Mouse (Mus musculus) G1E (cell line): ENCODE data around the gene Atg14. TPM values are rescaled to one million over a fixed set of nuclear protein-coding genes. Genes with fewer than 3 reads are reported as not detected.

Source experiments
- ATAC-seq: 2 replicates; pipeline ENCODE4 v1.8.0; 2016; ENCODE audit warnings: mild to moderate bottlenecking; ENCODE audit not compliant: insufficient number of reproducible peaks, poor library complexity, low FRiP score, severe bottlenecking; ENCODE audit errors: extremely low read depth
- DNase-seq: peaks from one replicate; pipeline ENCODE4 v3.0.0; 2012; ENCODE audit warnings: low spot score
- H3K27me3 ChIP-seq: 2 replicates; pipeline ENCODE4 v1.6.1; 2012; ENCODE audit warnings: mild to moderate bottlenecking, low read length, inconsistent platforms; ENCODE audit not compliant: insufficient read depth
- H3K36me3 ChIP-seq: replicated peaks from 2 replicates; pipeline ENCODE3; 2012; ENCODE audit warnings: mild to moderate bottlenecking, inconsistent platforms
- H3K4me1 ChIP-seq: 2 replicates; pipeline ENCODE4 v1.6.1; 2012; ENCODE audit warnings: low read depth, low read length, inconsistent platforms, mixed read lengths; ENCODE audit not compliant: insufficient read depth
- H3K4me3 ChIP-seq: 2 replicates; pipeline ENCODE4 v1.5.1; 2012; ENCODE audit warnings: low read depth, mild to moderate bottlenecking, inconsistent platforms, low read length, moderate library complexity, mixed read lengths
- H3K9me3 ChIP-seq: replicated peaks from 2 replicates; pipeline ENCODE4 v1.6.1; 2012; ENCODE audit warnings: inconsistent platforms
- CTCF ChIP-seq: IDR thresholded peaks from 2 replicates; pipeline ENCODE4 v1.5.1; 2012; ENCODE audit warnings: low read depth, low read length, inconsistent platforms, mixed read lengths
- GATA1 ChIP-seq: IDR thresholded peaks from 2 replicates; pipeline ENCODE4 v1.6.1; 2012; ENCODE audit warnings: borderline replicate concordance, low read length, inconsistent platforms, mixed read lengths
- GATA2 ChIP-seq: IDR thresholded peaks from 2 replicates; pipeline ENCODE4 v1.6.1; 2012; ENCODE audit warnings: low read depth, low read length, inconsistent platforms, borderline replicate concordance
- POLR2AphosphoS5 ChIP-seq: IDR thresholded peaks from 2 replicates; pipeline ENCODE4 v1.6.1; 2012; ENCODE audit warnings: low read depth, low read length, inconsistent platforms; ENCODE audit not compliant: insufficient replicate concordance
- TAL1 ChIP-seq: conservative IDR thresholded peaks from 2 replicates; pipeline ENCODE4 v1.6.1; 2012; ENCODE audit warnings: low read depth, low read length, inconsistent platforms, mixed read lengths
- polyA plus RNA-seq: library from polyadenylated mRNA; stranded (reverse); fragments of >175 nt; gene quantifications from 2 replicates; pipeline ENCODE4 v1.2.3, GENCODE M21; 2012
- total RNA-seq, 2 experiments: library from RNA; stranded (forward) in 1 of 2; stranded (reverse) in 1 of 2; fragments of 200-1000 nt in 1 of 2; fragments of >200 nt in 1 of 2; fragmentation: Nextera tagmentation in 1 of 2; gene quantifications; 2 replicates each; pipeline ENCODE4 v1.2.3; 2014 to 2017

The Atg14 gene
- total and polyA plus RNA-seq, 3 experiments, result 2.3 to 8.9 (median 8.1) TPM

GRCm38 (mm10) chr14:47518619-47519018 is 51.8 kb downstream of the Atg14 start:
- H3K4me1 ChIP-seq, result peaks cover 61% of the 10 kb centered on the region
- ATAC-seq (no peak), DNase-seq (no peak)
- H3K4me3 ChIP-seq, result no peak overlapping the region
- TF ChIP-seq GATA1 (no peak), CTCF (no peak), GATA2 (no peak)
- H3K27me3 ChIP-seq, result no peaks in the 10 kb centered on the region
- no peaks in the 10 kb centered on the region for H3K9me3 ChIP-seq
- H3K36me3 ChIP-seq, result peaks cover 37% of the 10 kb centered on the region

DNA sequence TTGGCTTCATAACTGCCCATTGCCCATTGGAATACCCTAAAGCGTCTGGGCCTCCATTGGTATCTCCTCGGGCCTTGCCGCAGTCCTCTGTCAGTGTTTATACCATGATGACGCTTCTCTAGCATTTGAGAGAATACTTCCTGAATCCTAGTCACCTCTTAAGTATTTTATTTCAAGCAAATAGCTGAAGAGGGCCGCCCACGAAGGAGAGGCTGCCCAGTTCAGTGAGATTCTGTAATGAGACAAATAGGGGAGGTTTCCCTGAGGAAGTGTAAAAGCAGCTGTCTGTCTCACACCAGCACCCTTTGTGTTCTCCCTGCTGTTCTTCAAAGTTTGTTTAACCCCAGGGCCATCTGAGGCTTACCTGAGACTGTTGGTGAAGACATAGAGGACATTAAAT is 53.7 kb downstream of the Atg14 start:
- TF ChIP-seq TAL1 (no peak), CTCF (no peak), POLR2AphosphoS5 (no peak), GATA1 (no peak), GATA2 (no peak)
- Histone ChIP-seq H3K4me3 (no peak overlapping the region), H3K27me3 (no peaks in the 10 kb centered on the region), H3K4me1 (peaks cover 66% of the 10 kb centered on the region), H3K36me3 (peaks cover 42% of the 10 kb centered on the region), H3K9me3 (no peaks in the 10 kb centered on the region)
- DNase-seq (no peak), ATAC-seq (no peak)

DNA sequence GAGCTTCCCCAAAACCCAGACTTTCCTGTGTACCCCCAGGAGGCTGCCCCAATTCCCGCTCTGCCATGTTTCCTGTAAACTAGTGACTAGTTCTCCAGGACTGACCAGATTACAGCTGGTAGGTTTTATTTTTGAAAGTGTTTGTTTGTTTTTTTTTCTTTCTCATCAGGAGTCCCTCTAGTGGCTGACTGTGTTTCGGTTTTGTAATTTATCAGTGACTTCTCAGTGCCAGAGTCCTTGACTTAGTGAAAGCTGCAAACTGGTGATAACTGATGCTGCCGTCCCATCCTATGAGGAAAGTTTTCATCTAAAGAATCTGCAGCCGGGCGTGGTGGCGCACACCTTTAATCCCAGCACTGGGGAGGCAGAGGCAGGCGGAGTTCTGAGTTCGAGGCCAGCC is 54.8 kb downstream of the Atg14 start:
- H3K4me3 ChIP-seq, result no peak overlapping the region

GRCm38 (mm10) chr14:47514816-47515453 is 55.5 kb downstream of the Atg14 start:
- peaks cover 58% of the 10 kb centered on the region for H3K4me1 ChIP-seq
- ATAC-seq, result peak; percentile 56; the same call in 1 of the 2 replicates
- TF ChIP-seq GATA2 (no peak), CTCF (no peak), POLR2AphosphoS5 (no peak), GATA1 (no peak), TAL1 (no peak)

More for the DNA sequence above, 54.8 kb downstream of the Atg14 start:
- DNase-seq (no peak), ATAC-seq (peak; percentile 55)
- Histone ChIP-seq H3K36me3 (peaks cover 44% of the 10 kb centered on the region), H3K27me3 (no peaks in the 10 kb centered on the region), H3K4me1 (peaks cover 64% of the 10 kb centered on the region), H3K9me3 (no peaks in the 10 kb centered on the region)
- no peak for TF ChIP-seq GATA2
- TF ChIP-seq TAL1, result 0 out of 2 replicates have a peak, but pooled peaks have one; percentile 29

DNA sequence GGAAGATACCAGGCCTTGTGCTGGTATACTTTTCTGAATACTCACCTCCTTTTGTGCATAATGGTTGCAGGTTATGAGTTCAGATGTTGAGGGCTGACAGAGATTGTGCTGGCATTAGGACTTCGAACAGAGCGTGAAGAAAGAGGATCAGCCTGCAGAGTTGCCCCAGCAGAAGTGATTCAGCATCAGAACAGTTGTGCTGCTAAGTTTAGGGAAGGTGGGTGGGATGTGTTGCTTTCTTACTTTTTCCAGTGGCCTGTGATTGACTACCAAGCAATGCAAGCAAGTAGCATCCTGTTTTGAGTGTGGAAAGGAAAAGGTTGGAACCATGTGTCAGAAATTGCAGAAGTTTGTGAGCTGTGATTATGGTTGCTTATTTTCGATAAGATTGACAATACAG is 56.8 kb downstream of the Atg14 start:
- Histone ChIP-seq H3K4me3 (no peak overlapping the region), H3K4me1 (peaks cover 46% of the 10 kb centered on the region), H3K36me3 (peaks cover 48% of the 10 kb centered on the region), H3K9me3 (no peaks in the 10 kb centered on the region), H3K27me3 (no peaks in the 10 kb centered on the region)
- no peak for DNase-seq
- ATAC-seq, result no peak
- TF ChIP-seq CTCF (no peak), GATA1 (no peak), POLR2AphosphoS5 (no peak), TAL1 (no peak), GATA2 (no peak)

More at GRCm38 (mm10) chr14:47514816-47515453, 55.5 kb downstream of the Atg14 start:
- Histone ChIP-seq H3K9me3 (no peaks in the 10 kb centered on the region), H3K36me3 (peaks cover 40% of the 10 kb centered on the region), H3K4me3 (no peak overlapping the region), H3K27me3 (no peaks in the 10 kb centered on the region)
- peak; percentile 27 for DNase-seq

DNA sequence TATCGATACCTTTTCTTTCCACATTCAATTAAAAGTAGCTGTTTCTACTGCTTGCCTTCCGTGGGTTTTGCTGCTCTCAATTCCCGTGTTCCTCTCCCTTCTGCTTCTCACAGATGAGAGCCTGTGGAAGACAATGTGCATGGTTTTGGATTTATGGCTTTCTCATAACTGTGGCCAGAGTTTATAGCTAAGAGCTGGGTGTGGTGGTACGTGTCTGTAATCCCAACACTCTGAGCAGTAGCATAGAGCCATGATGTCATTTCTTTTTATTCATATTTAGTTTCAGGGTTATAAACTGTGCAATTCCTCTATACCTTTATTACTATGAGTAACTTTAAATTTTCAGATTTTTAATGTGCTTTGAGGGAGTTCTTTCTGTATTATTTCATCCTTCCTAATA is 60.2 kb downstream of the Atg14 start:
- no peaks in the 10 kb centered on the region for H3K9me3 ChIP-seq
- TF ChIP-seq CTCF (no peak), TAL1 (no peak), GATA2 (no peak), POLR2AphosphoS5 (no peak), GATA1 (no peak)
- H3K4me3 ChIP-seq, result no peak overlapping the region
- ATAC-seq (no peak), DNase-seq (no peak)
- H3K27me3 ChIP-seq, result no peaks in the 10 kb centered on the region
- peaks cover 48% of the 10 kb centered on the region for H3K36me3 ChIP-seq
- peaks cover 37% of the 10 kb centered on the region for H3K4me1 ChIP-seq

DNA sequence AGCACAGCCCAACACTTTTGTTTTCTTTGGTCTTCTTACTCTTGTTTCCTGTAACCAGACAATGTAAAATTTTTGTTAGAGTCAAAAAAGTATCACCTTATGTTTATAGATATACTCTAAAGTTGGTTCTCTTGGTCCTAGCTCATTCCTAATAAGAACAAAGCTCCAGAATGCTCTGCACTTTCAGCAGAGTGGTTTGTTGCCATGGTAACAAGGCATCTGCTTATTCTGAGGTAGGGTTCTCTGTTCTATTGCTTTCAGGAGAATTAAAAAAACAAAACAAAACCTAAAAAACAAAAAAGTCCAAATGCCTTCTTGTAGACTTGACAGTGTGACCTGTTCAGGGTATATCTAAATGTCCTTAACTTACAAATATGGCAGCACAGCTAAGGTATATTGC is 62.4 kb downstream of the Atg14 start:
- DNase-seq (no peak), ATAC-seq (no peak)
- Histone ChIP-seq H3K4me1 (peaks cover 22% of the 10 kb centered on the region), H3K4me3 (no peak overlapping the region), H3K36me3 (peaks cover 54% of the 10 kb centered on the region), H3K27me3 (no peaks in the 10 kb centered on the region), H3K9me3 (no peaks in the 10 kb centered on the region)
- no peak for TF ChIP-seq CTCF
- TF ChIP-seq POLR2AphosphoS5, result no peak
